Mouse (Mus musculus): Measurements from ENCODE around the gene AU022252. TPM values are rescaled to one million over a fixed set of nuclear protein-coding genes. Genes with fewer than 3 reads are reported as not detected.
A peak's percentile ranks its signal among the peaks of the same experiment; 100 is the strongest.

AU022252 gene
- total and polyA plus RNA-seq, 2 experiments from 2014 or later: 19.8 to 26.4 TPM

GRCm38 (mm10) chr4:119252025-119252808, 19.7 kb upstream of the AU022252 start:
- Histone ChIP-seq H3K4me2 (ENCODE audit: low read depth, low read length) (no peak overlapping the region), H3K27me3 (ENCODE audit: insufficient read depth, low read length) (no peaks in the 10 kb centered on the region), H3K27ac (no peak overlapping the region), H3K9me3 (ENCODE audit: low read length) (no peaks in the 10 kb centered on the region), H3K36me3 (ENCODE audit: insufficient read depth, low read length) (0 out of 2 replicates have a peak, but pooled peaks cover 4% of the 10 kb centered on the region), H3K4me3 (ENCODE audit: low read length) (no peak overlapping the region), H3K9ac (replicated peaks; ENCODE audit: low read length) (no peak overlapping the region), H3K4me1 (ENCODE audit: insufficient read depth, low read length) (peaks cover 11% of the 10 kb centered on the region; the same call in 1 of the 2 replicates)
- ATAC-seq: no peak
- no peak for DNase-seq (ENCODE audit: low spot score)
- 69% methylated on average over 7 of the region's 7 CpGs for WGBS
- TF ChIP-seq CTCF (IDR thresholded peaks at IDR 0.05; ENCODE audit: low read depth): no peak

- ATAC-seq: no peak
Measured at GRCm38 (mm10) chr4:119248407-119248965, 16.0 kb upstream of the AU022252 start.

GRCm38 (mm10) chr4:119247462-119248235, 15.1 kb upstream of the AU022252 start:
- H3K36me3 ChIP-seq (ENCODE audit: insufficient read depth, low read length): peaks cover 23% of the 10 kb centered on the region
- DNase-seq (ENCODE audit: low spot score) (peak; percentile 70), ATAC-seq (peak; percentile 58)
- no peak overlapping the region for H3K9ac ChIP-seq (replicated peaks; ENCODE audit: low read length)
- H3K4me1 ChIP-seq (ENCODE audit: insufficient read depth, low read length): peaks cover 4% of the 10 kb centered on the region; the same call in 1 of the 2 replicates
- H3K4me2 ChIP-seq (ENCODE audit: low read depth, low read length): no peak overlapping the region
- peak; percentile 79 for TF ChIP-seq CTCF (IDR thresholded peaks at IDR 0.05; ENCODE audit: low read depth)
- H3K27me3 ChIP-seq (ENCODE audit: insufficient read depth, low read length): no peaks in the 10 kb centered on the region
- H3K9me3 ChIP-seq (ENCODE audit: low read length): no peaks in the 10 kb centered on the region
- H3K4me3 ChIP-seq (ENCODE audit: low read length): no peak overlapping the region
- 23% methylated on average over 13 of the region's 13 CpGs for WGBS
- H3K27ac ChIP-seq: peak overlapping the region; percentile 32; the same call in 1 of the 2 replicates

More at GRCm38 (mm10) chr4:119248407-119248965, 16.0 kb upstream of the AU022252 start:
- H3K9me3 ChIP-seq (ENCODE audit: low read length): no peaks in the 10 kb centered on the region
- H3K4me2 ChIP-seq (ENCODE audit: low read depth, low read length): no peak overlapping the region
- no peak overlapping the region for H3K9ac ChIP-seq (replicated peaks; ENCODE audit: low read length)
- peaks cover 18% of the 10 kb centered on the region for H3K36me3 ChIP-seq (ENCODE audit: insufficient read depth, low read length)
- peak; percentile 24 for DNase-seq (ENCODE audit: low spot score)
- H3K27ac ChIP-seq: 0 out of 2 replicates have a peak overlapping the region, but pooled peaks have one; percentile 32
- 58% methylated on average over 11 of the region's 11 CpGs for WGBS
- peaks cover 4% of the 10 kb centered on the region; the same call in 1 of the 2 replicates for H3K4me1 ChIP-seq (ENCODE audit: insufficient read depth, low read length)
- TF ChIP-seq CTCF (IDR thresholded peaks at IDR 0.05; ENCODE audit: low read depth): no peak
- H3K27me3 ChIP-seq (ENCODE audit: insufficient read depth, low read length): no peaks in the 10 kb centered on the region
- no peak overlapping the region for H3K4me3 ChIP-seq (ENCODE audit: low read length)

GRCm38 (mm10) chr4:119246688-119247225, 14.2 kb upstream of the AU022252 start:
- H3K4me1 ChIP-seq (ENCODE audit: insufficient read depth, low read length): peaks cover 4% of the 10 kb centered on the region; the same call in 1 of the 2 replicates
- H3K4me2 ChIP-seq (ENCODE audit: low read depth, low read length): no peak overlapping the region
- DNase-seq (ENCODE audit: low spot score) (no peak), ATAC-seq (no peak)
- peaks cover 32% of the 10 kb centered on the region for H3K36me3 ChIP-seq (ENCODE audit: insufficient read depth, low read length)
- no peak for TF ChIP-seq CTCF (IDR thresholded peaks at IDR 0.05; ENCODE audit: low read depth)
- no peak overlapping the region for H3K4me3 ChIP-seq (ENCODE audit: low read length)
- H3K9ac ChIP-seq (replicated peaks; ENCODE audit: low read length): no peak overlapping the region
- H3K9me3 ChIP-seq (ENCODE audit: low read length): no peaks in the 10 kb centered on the region
- WGBS: 65% methylated on average over 14 of the region's 14 CpGs
- no peak overlapping the region for H3K27ac ChIP-seq
- H3K27me3 ChIP-seq (ENCODE audit: insufficient read depth, low read length): no peaks in the 10 kb centered on the region

GRCm38 (mm10) chr4:119245961-119246360, 13.4 kb upstream of the AU022252 start:
- no peak for DNase-seq (ENCODE audit: low spot score)
- Histone ChIP-seq H3K27ac (no peak overlapping the region), H3K4me2 (ENCODE audit: low read depth, low read length) (no peak overlapping the region), H3K4me3 (ENCODE audit: low read length) (no peak overlapping the region), H3K27me3 (ENCODE audit: insufficient read depth, low read length) (no peaks in the 10 kb centered on the region), H3K9me3 (ENCODE audit: low read length) (no peaks in the 10 kb centered on the region), H3K36me3 (ENCODE audit: insufficient read depth, low read length) (peaks cover 34% of the 10 kb centered on the region), H3K4me1 (ENCODE audit: insufficient read depth, low read length) (peaks cover 4% of the 10 kb centered on the region; the same call in 1 of the 2 replicates), H3K9ac (replicated peaks; ENCODE audit: low read length) (no peak overlapping the region)
- ATAC-seq: no peak
- no peak for TF ChIP-seq CTCF (IDR thresholded peaks at IDR 0.05; ENCODE audit: low read depth)
- WGBS: 58% methylated on average over 9 of the region's 9 CpGs

GRCm38 (mm10) chr4:119245556-119245955, 13.0 kb upstream of the AU022252 start:
- H3K9me3 ChIP-seq (ENCODE audit: low read length): no peaks in the 10 kb centered on the region
- ATAC-seq (peak; percentile 36), DNase-seq (ENCODE audit: low spot score) (peak; percentile 61)
- H3K4me2 ChIP-seq (ENCODE audit: low read depth, low read length): no peak overlapping the region
- H3K9ac ChIP-seq (replicated peaks; ENCODE audit: low read length): no peak overlapping the region
- H3K27me3 ChIP-seq (ENCODE audit: insufficient read depth, low read length): no peaks in the 10 kb centered on the region
- H3K4me3 ChIP-seq (ENCODE audit: low read length): no peak overlapping the region
- no peak overlapping the region for H3K27ac ChIP-seq
- peaks cover 4% of the 10 kb centered on the region; the same call in 1 of the 2 replicates for H3K4me1 ChIP-seq (ENCODE audit: insufficient read depth, low read length)
- 36% methylated on average over 7 of the region's 7 CpGs for WGBS
- no peak for TF ChIP-seq CTCF (IDR thresholded peaks at IDR 0.05; ENCODE audit: low read depth)
- H3K36me3 ChIP-seq (ENCODE audit: insufficient read depth, low read length): peaks cover 34% of the 10 kb centered on the region
